Mouse (Mus musculus) embryonic facial prominence, embryonic 14.5 days (tissue): ENCODE measurements at regions not wholly inside any gene's neighbourhood (a gene's known extent, or its start where the extent isn't known, plus 50 kb on each side); places are given as distances from the start of the nearest gene placed in this dataset.

Source experiments
- ATAC-seq: fragments of 200-750 bp; cut with Nextera tagmentation; 2 replicates; pipeline ENCODE4 v1.8.0; 2017; ENCODE audit warnings: low read depth, moderate number of reproducible peaks, moderate TSS enrichment
- DNase-seq: peaks from one replicate; pipeline ENCODE4 v3.0.0-alpha.2; 2015; ENCODE audit warnings: low spot score
- H3K27ac ChIP-seq: fragments of 300-500 bp; sonication (generic); replicated peaks from 2 replicates; pipeline ENCODE4 v1.5.1; 2014; ENCODE audit warnings: low read depth, mild to moderate bottlenecking, low read length, moderate library complexity
- H3K27me3 ChIP-seq: fragments of 300-500 bp; sonication (generic); replicated peaks from 2 replicates; pipeline ENCODE4 v1.6.1; 2014; ENCODE audit warnings: low read length; ENCODE audit not compliant: control insufficient read depth, insufficient read depth
- H3K36me3 ChIP-seq: fragments of 300-500 bp; sonication (generic); 2 replicates; pipeline ENCODE4 v1.6.1; 2014; ENCODE audit warnings: low read length, mixed read lengths; ENCODE audit not compliant: control insufficient read depth, insufficient read depth
- H3K4me1 ChIP-seq: fragments of 300-500 bp; sonication (generic); 2 replicates; pipeline ENCODE4 v1.6.1; 2014; ENCODE audit warnings: antibody characterized with exemption, low read length; ENCODE audit not compliant: control insufficient read depth, insufficient read depth
- H3K4me2 ChIP-seq: fragments of 300-500 bp; sonication (generic); 2 replicates; pipeline ENCODE4 v1.6.1; 2014; ENCODE audit warnings: low read depth, mild to moderate bottlenecking, low read length, moderate library complexity, mixed read lengths
- H3K4me3 ChIP-seq: fragments of 300-500 bp; sonication (generic); 2 replicates; pipeline ENCODE4 v1.5.1; 2014; ENCODE audit warnings: low read depth, mild to moderate bottlenecking, low read length
- H3K9ac ChIP-seq: fragments of 300-500 bp; sonication (generic); 2 replicates; pipeline ENCODE4 v1.6.1; 2014; ENCODE audit warnings: low read depth, mild to moderate bottlenecking, low read length, moderate library complexity, mixed read lengths
- H3K9me3 ChIP-seq: fragments of 300-500 bp; sonication (generic); 2 replicates; pipeline ENCODE4 v1.6.1; 2016; ENCODE audit warnings: low read length; ENCODE audit not compliant: control insufficient read depth
- WGBS: fragments of 180-500 bp; shearing (Covaris S2); extraction: QIAGEN DNeasy Blood & Tissue Kit; methylation state at CpG from one replicate; pipeline ENCODE4 v1.1.7; 2014; 5-methylcytosine and 5-hydroxymethylcytosine counted together

- no peak overlapping the region for H3K4me2 ChIP-seq
- H3K4me1 ChIP-seq = no peaks in the 10 kb centered on the region
- no peak overlapping the region for H3K27ac ChIP-seq
- ATAC-seq = peak; percentile 23; the same call in 1 of the 2 replicates
- no peaks in the 10 kb centered on the region for H3K36me3 ChIP-seq
- no peak overlapping the region for H3K4me3 ChIP-seq
- 64% methylated on average over 1 of the region's 1 CpGs for WGBS
- H3K9ac ChIP-seq = no peak overlapping the region
- H3K27me3 ChIP-seq = no peaks in the 10 kb centered on the region
- no peak for DNase-seq
- no peaks in the 10 kb centered on the region for H3K9me3 ChIP-seq
These were observed 521.4 kb upstream of the Atp11b start for GRCm38 (mm10) chr3:35232487-35232886.

- 83% methylated on average over 3 of the region's 3 CpGs for WGBS
- Histone ChIP-seq H3K4me3 (no peak overlapping the region), H3K27me3 (no peaks in the 10 kb centered on the region), H3K4me1 (no peaks in the 10 kb centered on the region), H3K36me3 (no peaks in the 10 kb centered on the region), H3K9ac (no peak overlapping the region), H3K9me3 (no peaks in the 10 kb centered on the region), H3K4me2 (no peak overlapping the region), H3K27ac (no peak overlapping the region)
- no peak for ATAC-seq
- DNase-seq = no peak
These were observed 518.8 kb upstream of the Atp11b start for GRCm38 (mm10) chr3:35235066-35235465.

GRCm38 (mm10) chr3:35235772-35236171, 518.1 kb upstream of the Atp11b start:
- Histone ChIP-seq H3K9ac (no peak overlapping the region), H3K36me3 (no peaks in the 10 kb centered on the region), H3K4me1 (no peaks in the 10 kb centered on the region), H3K27me3 (no peaks in the 10 kb centered on the region), H3K4me3 (no peak overlapping the region), H3K27ac (no peak overlapping the region), H3K4me2 (no peak overlapping the region), H3K9me3 (no peaks in the 10 kb centered on the region)
- WGBS = 29% methylated on average over 5 of the region's 5 CpGs
- DNase-seq = peak; percentile 49
- peak; percentile 65; the same call in 1 of the 2 replicates for ATAC-seq

DNA sequence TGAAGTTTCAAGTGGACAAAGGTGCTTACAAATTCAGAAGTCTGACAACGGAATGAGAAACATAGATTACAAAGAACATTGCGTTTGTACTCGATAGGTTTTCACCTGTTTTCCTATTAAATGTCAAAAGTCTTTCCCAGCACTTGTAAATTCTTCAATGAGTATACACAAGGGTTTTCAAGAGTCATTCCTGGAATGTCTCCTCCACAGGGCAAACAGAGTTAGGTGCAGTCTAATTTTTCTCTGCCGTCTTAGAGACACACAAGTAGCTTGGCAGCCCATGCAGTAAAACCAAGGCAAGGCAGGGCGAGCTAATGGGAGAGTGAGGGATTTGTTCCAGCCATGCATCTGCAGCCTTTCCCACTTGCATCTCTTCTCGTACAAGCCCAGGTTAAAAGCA, 516.6 kb upstream of the Atp11b start:
- H3K4me3 ChIP-seq = no peak overlapping the region
- H3K4me1 ChIP-seq = no peaks in the 10 kb centered on the region
- no peak for DNase-seq
- H3K36me3 ChIP-seq = no peaks in the 10 kb centered on the region
- no peak overlapping the region for H3K27ac ChIP-seq
- 82% methylated on average over 6 of the region's 6 CpGs for WGBS
- no peak for ATAC-seq
- H3K9ac ChIP-seq = no peak overlapping the region
- H3K27me3 ChIP-seq = no peaks in the 10 kb centered on the region
- no peak overlapping the region for H3K4me2 ChIP-seq
- H3K9me3 ChIP-seq = no peaks in the 10 kb centered on the region

DNA sequence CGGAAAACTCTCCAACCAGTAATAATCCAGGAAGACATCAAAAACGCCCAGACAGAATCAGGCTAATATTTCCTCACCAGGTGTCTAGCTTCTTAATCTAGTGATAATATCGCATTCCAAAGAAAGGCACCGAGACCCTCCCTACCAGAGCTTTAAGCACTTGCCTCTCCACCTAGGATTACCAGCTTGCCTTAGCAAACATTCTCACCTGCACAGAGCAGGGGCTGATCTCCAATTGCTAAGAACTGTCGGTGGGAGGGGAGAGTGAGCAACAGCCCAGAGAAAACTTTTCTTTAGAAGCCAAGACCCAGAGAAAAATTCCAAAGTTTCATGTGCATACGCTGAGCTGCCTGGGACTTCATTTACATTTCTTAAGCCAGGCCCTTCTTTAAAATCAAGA, 511.6 kb upstream of the Atp11b start:
- H3K4me1 ChIP-seq = peaks cover 5% of the 10 kb centered on the region
- ATAC-seq (peak; percentile 88), DNase-seq (peak; percentile 72)
- no peak overlapping the region for H3K4me3 ChIP-seq
- no peak overlapping the region for H3K4me2 ChIP-seq
- H3K9me3 ChIP-seq = no peaks in the 10 kb centered on the region
- no peaks in the 10 kb centered on the region for H3K36me3 ChIP-seq
- WGBS = 24% methylated on average over 6 of the region's 6 CpGs
- H3K27me3 ChIP-seq = no peaks in the 10 kb centered on the region
- H3K9ac ChIP-seq = no peak overlapping the region
- no peak overlapping the region for H3K27ac ChIP-seq

- no peak for DNase-seq
- Histone ChIP-seq H3K27ac (peak overlapping the region; percentile 21; the same call in 1 of the 2 replicates), H3K27me3 (no peaks in the 10 kb centered on the region), H3K4me1 (peaks cover 5% of the 10 kb centered on the region), H3K36me3 (no peaks in the 10 kb centered on the region), H3K4me2 (no peak overlapping the region), H3K9me3 (no peaks in the 10 kb centered on the region), H3K9ac (no peak overlapping the region), H3K4me3 (no peak overlapping the region)
- 84% methylated on average over 9 of the region's 10 CpGs for WGBS
- ATAC-seq = peak; percentile 39; the same call in 1 of the 2 replicates
These were observed 510.9 kb upstream of the Atp11b start for GRCm38 (mm10) chr3:35242871-35243529.

DNA sequence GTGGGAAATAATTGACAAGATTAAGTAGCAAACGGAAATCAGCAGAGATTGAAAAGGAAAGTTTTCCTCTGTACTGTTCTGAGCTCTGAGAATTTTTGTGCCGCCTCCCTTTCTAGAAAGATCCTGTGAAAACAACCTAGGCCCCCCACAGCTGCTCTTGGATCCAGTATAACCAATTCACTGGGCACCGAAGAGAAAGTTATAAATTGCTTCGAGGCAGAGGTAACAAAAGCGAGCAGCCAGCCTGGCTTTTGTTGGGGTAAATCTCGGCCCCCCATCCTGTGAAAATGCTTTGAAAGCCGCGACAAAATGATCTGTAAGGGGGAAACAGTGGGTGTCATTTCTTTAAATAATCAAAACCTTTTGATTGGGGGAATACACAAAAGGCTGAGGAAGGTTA, 508.9 kb upstream of the Atp11b start:
- H3K4me1 ChIP-seq = peaks cover 7% of the 10 kb centered on the region
- 23% methylated on average over 8 of the region's 8 CpGs for WGBS
- no peaks in the 10 kb centered on the region for H3K36me3 ChIP-seq
- H3K4me3 ChIP-seq = no peak overlapping the region
- H3K9me3 ChIP-seq = no peaks in the 10 kb centered on the region
- H3K27ac ChIP-seq = no peak overlapping the region
- no peaks in the 10 kb centered on the region for H3K27me3 ChIP-seq
- no peak overlapping the region for H3K4me2 ChIP-seq
- no peak for DNase-seq
- H3K9ac ChIP-seq = no peak overlapping the region
- ATAC-seq = no peak

DNA sequence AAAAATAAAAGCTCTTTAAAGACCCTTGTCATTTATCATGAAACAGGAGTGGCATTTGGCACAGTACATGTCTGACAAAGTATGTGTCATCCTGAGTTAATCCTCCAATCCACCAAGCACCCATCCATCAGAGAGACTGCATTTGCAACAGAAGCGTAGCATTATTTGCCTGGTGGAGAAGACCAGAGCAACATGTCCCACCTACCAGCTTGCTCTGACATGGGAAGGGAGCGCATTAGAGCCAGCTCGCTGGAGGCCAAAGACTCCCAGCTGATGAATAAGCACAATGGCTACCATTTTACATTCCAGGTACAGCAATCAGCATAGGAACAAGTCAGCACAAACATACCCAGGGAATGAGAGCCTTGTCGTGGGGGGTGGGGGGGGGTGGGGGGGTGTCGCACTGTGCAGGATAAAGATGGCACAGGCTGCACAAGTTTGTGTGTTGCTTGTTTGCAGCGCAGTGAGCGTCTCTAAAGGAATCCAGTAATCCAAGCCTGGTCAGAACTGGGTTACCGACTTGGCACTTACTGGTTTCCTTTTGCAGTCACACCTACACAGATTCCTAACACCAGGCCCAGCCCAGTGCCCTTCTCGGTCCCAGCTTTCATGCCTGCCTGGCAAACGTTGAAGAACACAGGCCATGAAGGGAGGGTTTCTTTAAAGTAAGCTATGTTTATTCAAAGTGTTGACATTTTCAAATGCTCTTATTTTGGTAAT, 507.8 kb upstream of the Atp11b start:
- Histone ChIP-seq H3K27ac (no peak overlapping the region), H3K9ac (no peak overlapping the region), H3K36me3 (no peaks in the 10 kb centered on the region), H3K4me1 (peaks cover 7% of the 10 kb centered on the region), H3K4me3 (no peak overlapping the region), H3K4me2 (no peak overlapping the region), H3K27me3 (no peaks in the 10 kb centered on the region), H3K9me3 (no peaks in the 10 kb centered on the region)
- ATAC-seq (no peak), DNase-seq (no peak)
- 75% methylated on average over 10 of the region's 10 CpGs for WGBS

- no peak overlapping the region for H3K4me2 ChIP-seq
- no peaks in the 10 kb centered on the region for H3K36me3 ChIP-seq
- H3K9ac ChIP-seq = no peak overlapping the region
- H3K4me3 ChIP-seq = no peak overlapping the region
- H3K4me1 ChIP-seq = 0 out of 2 replicates have a peak, but pooled peaks cover 2% of the 10 kb centered on the region
- ATAC-seq (peak; percentile 63; the same call in 1 of the 2 replicates), DNase-seq (peak; percentile 74)
- no peaks in the 10 kb centered on the region for H3K9me3 ChIP-seq
- 36% methylated on average over 10 of the region's 10 CpGs for WGBS
- H3K27ac ChIP-seq = no peak overlapping the region
- no peaks in the 10 kb centered on the region for H3K27me3 ChIP-seq
These were observed 504.7 kb upstream of the Atp11b start for GRCm38 (mm10) chr3:35249160-35249559.
